Mouse (Mus musculus) midbrain, embryonic 12.5 days (tissue): ENCODE results near the gene Gsk3b. TPM values are rescaled to one million over a fixed set of nuclear protein-coding genes. Genes with fewer than 3 reads are reported as not detected.

Source experiments
- ATAC-seq: fragments of 200-750 bp; cut with Nextera tagmentation; 2 replicates; pipeline ENCODE4 v1.8.0; 2017; ENCODE audit warnings: low read depth, moderate TSS enrichment, moderate library complexity; ENCODE audit not compliant: low FRiP score
- H3K27ac ChIP-seq: fragments of 300-500 bp; sonication (generic); replicated peaks from 2 replicates; pipeline ENCODE4 v1.5.1; 2016; ENCODE audit warnings: mild to moderate bottlenecking
- H3K27me3 ChIP-seq: fragments of 300-500 bp; sonication (generic); 2 replicates; pipeline ENCODE4 v1.6.1; 2016; ENCODE audit warnings: mild to moderate bottlenecking
- H3K36me3 ChIP-seq: fragments of 300-500 bp; sonication (generic); 2 replicates; pipeline ENCODE4 v1.6.1; 2016
- H3K4me1 ChIP-seq: fragments of 300-500 bp; sonication (generic); 2 replicates; pipeline ENCODE4 v1.6.1; 2016
- H3K4me2 ChIP-seq: fragments of 300-500 bp; sonication (generic); replicated peaks from 2 replicates; pipeline ENCODE4 v1.6.1; 2016; ENCODE audit warnings: mild to moderate bottlenecking, moderate library complexity
- H3K4me3 ChIP-seq: fragments of 300-500 bp; sonication (generic); 2 replicates; pipeline ENCODE4 v1.5.1; 2016; ENCODE audit warnings: mild to moderate bottlenecking
- H3K9ac ChIP-seq: fragments of 300-500 bp; sonication (generic); replicated peaks from 2 replicates; pipeline ENCODE4 v1.6.1; 2016; ENCODE audit warnings: mild to moderate bottlenecking, moderate library complexity
- H3K9me3 ChIP-seq: fragments of 300-500 bp; sonication (generic); 2 replicates; pipeline ENCODE4 v1.6.1; 2016; ENCODE audit warnings: mild to moderate bottlenecking
- WGBS: fragments of 180-500 bp; shearing (Covaris S2); methylation state at CpG from one replicate; pipeline ENCODE4 v1.1.7; 2016; 5-methylcytosine and 5-hydroxymethylcytosine counted together
- polyA plus RNA-seq: library from polyadenylated mRNA; unstranded; fragments of >200 nt; fragmentation: Nextera tagmentation; extraction: Ambion mirVana; gene quantifications from 2 replicates; pipeline ENCODE4 v1.2.1, GENCODE M21; 2016

The Gsk3b gene
- polyA plus RNA-seq, 1 experiment from 2014 or later: 145 TPM

- H3K9ac ChIP-seq: no peak overlapping the region
- WGBS: 93% methylated on average over 9 of the region's 9 CpGs
- no peak for ATAC-seq
- H3K27me3 ChIP-seq: no peaks in the 10 kb centered on the region
- H3K9me3 ChIP-seq: no peaks in the 10 kb centered on the region
- H3K4me2 ChIP-seq: no peak overlapping the region
- H3K27ac ChIP-seq: no peak overlapping the region
- no peaks in the 10 kb centered on the region for H3K36me3 ChIP-seq
- no peak overlapping the region for H3K4me3 ChIP-seq
- no peaks in the 10 kb centered on the region for H3K4me1 ChIP-seq
Observed at GRCm38 (mm10) chr16:38255927-38256326, 167.1 kb downstream of the Gsk3b start.

- Histone ChIP-seq H3K27me3 (no peaks in the 10 kb centered on the region), H3K27ac (no peak overlapping the region), H3K9me3 (no peaks in the 10 kb centered on the region), H3K4me2 (no peak overlapping the region), H3K36me3 (no peaks in the 10 kb centered on the region), H3K4me1 (peaks cover 16% of the 10 kb centered on the region; the same call in 1 of the 2 replicates), H3K4me3 (no peak overlapping the region), H3K9ac (no peak overlapping the region)
- 80% methylated on average over 3 of the region's 3 CpGs for WGBS
- no peak for ATAC-seq
Observed at GRCm38 (mm10) chr16:38271601-38272000, 182.8 kb downstream of the Gsk3b start.

GRCm38 (mm10) chr16:38272483-38272882, 183.7 kb downstream of the Gsk3b start:
- 37% methylated on average over 5 of the region's 5 CpGs for WGBS
- no peak overlapping the region for H3K9ac ChIP-seq
- H3K4me2 ChIP-seq: no peak overlapping the region
- no peaks in the 10 kb centered on the region for H3K27me3 ChIP-seq
- H3K9me3 ChIP-seq: 0 out of 2 replicates have a peak, but pooled peaks cover 4% of the 10 kb centered on the region
- no peaks in the 10 kb centered on the region for H3K36me3 ChIP-seq
- peak; percentile 54; the same call in 1 of the 2 replicates for ATAC-seq
- no peak overlapping the region for H3K27ac ChIP-seq
- H3K4me1 ChIP-seq: peaks cover 16% of the 10 kb centered on the region; the same call in 1 of the 2 replicates
- H3K4me3 ChIP-seq: no peak overlapping the region

GRCm38 (mm10) chr16:38274737-38275136, 185.9 kb downstream of the Gsk3b start:
- H3K4me1 ChIP-seq: peaks cover 16% of the 10 kb centered on the region; the same call in 1 of the 2 replicates
- H3K9me3 ChIP-seq: 0 out of 2 replicates have a peak, but pooled peaks cover 4% of the 10 kb centered on the region
- no peaks in the 10 kb centered on the region for H3K36me3 ChIP-seq
- WGBS: 85% methylated on average over 2 of the region's 2 CpGs
- H3K27ac ChIP-seq: no peak overlapping the region
- no peaks in the 10 kb centered on the region for H3K27me3 ChIP-seq
- no peak for ATAC-seq
- no peak overlapping the region for H3K9ac ChIP-seq
- no peak overlapping the region for H3K4me3 ChIP-seq
- H3K4me2 ChIP-seq: no peak overlapping the region

GRCm38 (mm10) chr16:38279794-38280193, 191.0 kb downstream of the Gsk3b start:
- WGBS: 92% methylated on average over 5 of the region's 5 CpGs
- no peak overlapping the region for H3K4me3 ChIP-seq
- H3K36me3 ChIP-seq: no peaks in the 10 kb centered on the region
- ATAC-seq: no peak
- no peak overlapping the region for H3K4me2 ChIP-seq
- H3K9ac ChIP-seq: no peak overlapping the region
- 0 out of 2 replicates have a peak, but pooled peaks cover 4% of the 10 kb centered on the region for H3K9me3 ChIP-seq
- no peaks in the 10 kb centered on the region for H3K4me1 ChIP-seq
- H3K27ac ChIP-seq: no peak overlapping the region
- H3K27me3 ChIP-seq: no peaks in the 10 kb centered on the region

GRCm38 (mm10) chr16:38280951-38281350, 192.2 kb downstream of the Gsk3b start:
- H3K27ac ChIP-seq: no peak overlapping the region
- no peak overlapping the region for H3K9ac ChIP-seq
- H3K4me2 ChIP-seq: no peak overlapping the region
- 80% methylated on average over 7 of the region's 7 CpGs for WGBS
- no peak overlapping the region for H3K4me3 ChIP-seq
- H3K9me3 ChIP-seq: 0 out of 2 replicates have a peak, but pooled peaks cover 4% of the 10 kb centered on the region
- no peaks in the 10 kb centered on the region for H3K36me3 ChIP-seq
- H3K4me1 ChIP-seq: no peaks in the 10 kb centered on the region
- ATAC-seq: no peak
- H3K27me3 ChIP-seq: no peaks in the 10 kb centered on the region

GRCm38 (mm10) chr16:38282559-38283160, 193.9 kb downstream of the Gsk3b start:
- no peak overlapping the region for H3K4me2 ChIP-seq
- 87% methylated on average over 7 of the region's 7 CpGs for WGBS
- no peaks in the 10 kb centered on the region for H3K4me1 ChIP-seq
- no peak overlapping the region for H3K9ac ChIP-seq
- no peak overlapping the region for H3K4me3 ChIP-seq
- H3K9me3 ChIP-seq: no peaks in the 10 kb centered on the region
- H3K36me3 ChIP-seq: no peaks in the 10 kb centered on the region
- H3K27ac ChIP-seq: no peak overlapping the region
- no peak for ATAC-seq
- no peaks in the 10 kb centered on the region for H3K27me3 ChIP-seq

GRCm38 (mm10) chr16:38283300-38283699, 194.5 kb downstream of the Gsk3b start:
- Histone ChIP-seq H3K9ac (no peak overlapping the region), H3K4me1 (no peaks in the 10 kb centered on the region), H3K27me3 (no peaks in the 10 kb centered on the region), H3K27ac (no peak overlapping the region), H3K4me2 (no peak overlapping the region), H3K4me3 (no peak overlapping the region), H3K36me3 (no peaks in the 10 kb centered on the region), H3K9me3 (no peaks in the 10 kb centered on the region)
- 47% methylated on average over 3 of the region's 3 CpGs for WGBS
- ATAC-seq: 0 out of 2 replicates have a peak, but pooled peaks have one; percentile 34

GRCm38 (mm10) chr16:38285801-38286200, 197.0 kb downstream of the Gsk3b start:
- Histone ChIP-seq H3K9me3 (no peaks in the 10 kb centered on the region), H3K4me1 (no peaks in the 10 kb centered on the region), H3K4me2 (no peak overlapping the region), H3K27ac (no peak overlapping the region), H3K27me3 (no peaks in the 10 kb centered on the region), H3K9ac (no peak overlapping the region), H3K4me3 (no peak overlapping the region), H3K36me3 (no peaks in the 10 kb centered on the region)
- 91% methylated on average over 7 of the region's 7 CpGs for WGBS
- ATAC-seq: no peak

GRCm38 (mm10) chr16:38286541-38286940, 197.7 kb downstream of the Gsk3b start:
- Histone ChIP-seq H3K4me3 (no peak overlapping the region), H3K36me3 (no peaks in the 10 kb centered on the region), H3K4me1 (no peaks in the 10 kb centered on the region), H3K4me2 (no peak overlapping the region), H3K9ac (no peak overlapping the region), H3K9me3 (no peaks in the 10 kb centered on the region), H3K27ac (no peak overlapping the region), H3K27me3 (no peaks in the 10 kb centered on the region)
- no peak for ATAC-seq
- 76% methylated on average over 4 of the region's 4 CpGs for WGBS

GRCm38 (mm10) chr16:38287357-38287756, 198.6 kb downstream of the Gsk3b start:
- Histone ChIP-seq H3K27me3 (no peaks in the 10 kb centered on the region), H3K36me3 (no peaks in the 10 kb centered on the region), H3K4me3 (no peak overlapping the region), H3K9ac (no peak overlapping the region), H3K9me3 (no peaks in the 10 kb centered on the region), H3K4me2 (no peak overlapping the region), H3K27ac (no peak overlapping the region), H3K4me1 (no peaks in the 10 kb centered on the region)
- ATAC-seq: no peak
- WGBS: 84% methylated on average over 6 of the region's 6 CpGs

- Histone ChIP-seq H3K36me3 (no peaks in the 10 kb centered on the region), H3K9me3 (no peaks in the 10 kb centered on the region), H3K9ac (no peak overlapping the region), H3K27ac (no peak overlapping the region), H3K4me2 (no peak overlapping the region), H3K27me3 (no peaks in the 10 kb centered on the region), H3K4me1 (no peaks in the 10 kb centered on the region), H3K4me3 (no peak overlapping the region)
- WGBS: 93% methylated on average over 3 of the region's 3 CpGs
- ATAC-seq: no peak
Observed at GRCm38 (mm10) chr16:38287762-38288161, 199.0 kb downstream of the Gsk3b start.

GRCm38 (mm10) chr16:38288851-38289250, 200.1 kb downstream of the Gsk3b start:
- Histone ChIP-seq H3K4me1 (no peaks in the 10 kb centered on the region), H3K9me3 (no peaks in the 10 kb centered on the region), H3K27me3 (no peaks in the 10 kb centered on the region), H3K36me3 (no peaks in the 10 kb centered on the region), H3K9ac (no peak overlapping the region), H3K4me3 (no peak overlapping the region), H3K4me2 (no peak overlapping the region), H3K27ac (no peak overlapping the region)
- ATAC-seq: no peak
- WGBS: 42% methylated on average over 6 of the region's 6 CpGs
